Mouse (Mus musculus): Measurements from ENCODE around the gene Cirbp. TPM values are rescaled to one million over a fixed set of nuclear protein-coding genes. Genes with fewer than 3 reads are reported as not detected.
A peak's percentile ranks its signal among the peaks of the same experiment; 100 is the strongest.

Gene Cirbp
- total RNA-seq, 1 experiment, result 69.6 TPM

- DNase-seq (ENCODE audit: low read depth, low spot score), result no peak
- no peak for TF ChIP-seq CHD2 (IDR thresholded peaks at IDR 0.05; ENCODE audit: low read depth, low read length)
- TF ChIP-seq ZC3H11A (IDR thresholded peaks at IDR 0.05; ENCODE audit: borderline replicate concordance, low read depth, low read length), result no peak
- no peak for TF ChIP-seq HCFC1 (IDR thresholded peaks at IDR 0.05; ENCODE audit: borderline replicate concordance, insufficient read depth, low read length)
- no peak for TF ChIP-seq MAFK (IDR thresholded peaks at IDR 0.05; ENCODE audit: insufficient read depth, low read depth, low read length)
- TF ChIP-seq ZNF384 (IDR thresholded peaks at IDR 0.05; ENCODE audit: low read depth, low read length), result no peak
- H3K9me3 ChIP-seq (ENCODE audit: control insufficient read depth, insufficient read depth, low read depth, low read length), result no peaks in the 10 kb centered on the region
- no peak overlapping the region for H3K9ac ChIP-seq (ENCODE audit: insufficient read depth, low read depth, low read length, poor library complexity, severe bottlenecking)
- in situ Hi-C loops (cut with MboI; ENCODE audit: low sequenced_read_pairs in 2 of 2, unreplicated experiment in 2 of 2), result no loop called here
- H3K27ac ChIP-seq (ENCODE audit: insufficient read depth, low read depth, low read length, poor library complexity, severe bottlenecking), result peak overlapping the region; percentile 98
- peaks cover 43% of the 10 kb centered on the region for H3K36me3 ChIP-seq (ENCODE audit: control insufficient read depth, insufficient read depth, low read length, poor library complexity, severe bottlenecking)
- peaks cover 0 to 30% of the 10 kb centered on the region in 2 experiments; a peak in 3 of 4 replicates for H3K4me1 ChIP-seq (ENCODE audit: control insufficient read depth in 2 of 2, insufficient read depth in 2 of 2, low read length in 2 of 2, poor library complexity in 1 of 2)
- H3K4me3 ChIP-seq (ENCODE audit: insufficient read depth in 1 of 2, low read depth in 1 of 2, low read length in 2 of 2, poor library complexity in 1 of 2, severe bottlenecking in 1 of 2), result peak overlapping the region in 1 of 2 experiments; percentile 80; a peak in 1 of 4 replicates
Observed at GRCm38 (mm10) chr10:80147146-80147718, 18.6 kb upstream of the Cirbp start.

GRCm38 (mm10) chr10:80147719-80148601 is 17.8 kb upstream of the Cirbp start, which contains the start of gene Midn:
Gene Midn (plus strand): TSS chr10:80148272.
- no peak for TF ChIP-seq HCFC1 (IDR thresholded peaks at IDR 0.05; ENCODE audit: borderline replicate concordance, insufficient read depth, low read length)
- TF ChIP-seq MAFK (IDR thresholded peaks at IDR 0.05; ENCODE audit: insufficient read depth, low read depth, low read length), result peak; percentile 67; the same call in 1 of the 2 replicates
- no peak for TF ChIP-seq CHD2 (IDR thresholded peaks at IDR 0.05; ENCODE audit: low read depth, low read length)
- Histone ChIP-seq H3K9me3 (ENCODE audit: control insufficient read depth, insufficient read depth, low read depth, low read length) (no peaks in the 10 kb centered on the region), H3K9ac (ENCODE audit: insufficient read depth, low read depth, low read length, poor library complexity, severe bottlenecking) (peak within 1 kb of the TSS; percentile 93), H3K27ac (ENCODE audit: insufficient read depth, low read depth, low read length, poor library complexity, severe bottlenecking) (peak within 1 kb of the TSS; percentile 98), H3K4me3 (ENCODE audit: insufficient read depth in 1 of 2, low read depth in 1 of 2, low read length in 2 of 2, poor library complexity in 1 of 2, severe bottlenecking in 1 of 2) (peak within 1 kb of the TSS; percentile 80 to 83), H3K4me1 (ENCODE audit: control insufficient read depth in 2 of 2, insufficient read depth in 2 of 2, low read length in 2 of 2, poor library complexity in 1 of 2) (peaks cover 0 to 36% of the 10 kb centered on the region in 2 experiments; a peak in 3 of 4 replicates), H3K36me3 (ENCODE audit: control insufficient read depth, insufficient read depth, low read length, poor library complexity, severe bottlenecking) (peaks cover 46% of the 10 kb centered on the region)
- in situ Hi-C loops (cut with MboI; ENCODE audit: low sequenced_read_pairs in 2 of 2, unreplicated experiment in 2 of 2), result no loop called here
- no peak for DNase-seq (ENCODE audit: low read depth, low spot score)

- in situ Hi-C loops (cut with MboI; ENCODE audit: low sequenced_read_pairs in 2 of 2, unreplicated experiment in 2 of 2), result no loop called here
- Histone ChIP-seq H3K4me1 (ENCODE audit: control insufficient read depth in 2 of 2, insufficient read depth in 2 of 2, low read length in 2 of 2, poor library complexity in 1 of 2) (peaks cover 0 to 38% of the 10 kb centered on the region in 2 experiments; a peak in 3 of 4 replicates), H3K36me3 (ENCODE audit: control insufficient read depth, insufficient read depth, low read length, poor library complexity, severe bottlenecking) (peaks cover 46% of the 10 kb centered on the region)
Observed at GRCm38 (mm10) chr10:80148610-80149290, 17.0 kb upstream of the Cirbp start.

More at GRCm38 (mm10) chr10:80148610-80149290, 17.0 kb upstream of the Cirbp start:
- Histone ChIP-seq H3K27ac (ENCODE audit: insufficient read depth, low read depth, low read length, poor library complexity, severe bottlenecking) (peak overlapping the region; percentile 98), H3K9me3 (ENCODE audit: control insufficient read depth, insufficient read depth, low read depth, low read length) (no peaks in the 10 kb centered on the region), H3K4me3 (ENCODE audit: insufficient read depth in 1 of 2, low read depth in 1 of 2, low read length in 2 of 2, poor library complexity in 1 of 2, severe bottlenecking in 1 of 2) (peak overlapping the region; percentile 80 to 83), H3K9ac (ENCODE audit: insufficient read depth, low read depth, low read length, poor library complexity, severe bottlenecking) (peak overlapping the region; percentile 89)
- TF ChIP-seq CHD2 (IDR thresholded peaks at IDR 0.05; ENCODE audit: low read depth, low read length), result no peak
- peak; percentile 92 for TF ChIP-seq MAFK (IDR thresholded peaks at IDR 0.05; ENCODE audit: insufficient read depth, low read depth, low read length)
- TF ChIP-seq ZC3H11A (IDR thresholded peaks at IDR 0.05; ENCODE audit: borderline replicate concordance, low read depth, low read length), result no peak; the same call in 1 of the 2 replicates
- TF ChIP-seq HCFC1 (IDR thresholded peaks at IDR 0.05; ENCODE audit: borderline replicate concordance, insufficient read depth, low read length), result peak; percentile 54; the same call in 1 of the 2 replicates
- peak; percentile 92 for TF ChIP-seq ZNF384 (IDR thresholded peaks at IDR 0.05; ENCODE audit: low read depth, low read length)
- DNase-seq (ENCODE audit: low read depth, low spot score), result peak; percentile 78

Measured in ES-E14 (cell line).